Mouse (Mus musculus) heart, postnatal 36 days (tissue): ENCODE results near the gene Gm11555. TPM values are rescaled to one million over a fixed set of nuclear protein-coding genes. Genes with fewer than 3 reads are reported as not detected.
"Not testable (repeated sequence)": the region's sequence is repeated elsewhere in the genome, so short reads cannot be mapped to it uniquely, and the experiment has no call there.

Experiments
- DNase-seq, 2 experiments: peaks; one replicate each; pipeline ENCODE4 v3.0.0; 2021 to 2022
- intact Hi-C: fragments of 180-260 bp; cut with DNase I; formaldehyde crosslinking; loops from one replicate; pipeline ENCODE4 v1.15.1; 2025
- total RNA-seq, 2 experiments: library from RNA; stranded (reverse); gene quantifications; 2 replicates each; pipeline ENCODE4 v1.2.3; 2021

Gm11555 gene
- not detected for total RNA-seq

DNA sequence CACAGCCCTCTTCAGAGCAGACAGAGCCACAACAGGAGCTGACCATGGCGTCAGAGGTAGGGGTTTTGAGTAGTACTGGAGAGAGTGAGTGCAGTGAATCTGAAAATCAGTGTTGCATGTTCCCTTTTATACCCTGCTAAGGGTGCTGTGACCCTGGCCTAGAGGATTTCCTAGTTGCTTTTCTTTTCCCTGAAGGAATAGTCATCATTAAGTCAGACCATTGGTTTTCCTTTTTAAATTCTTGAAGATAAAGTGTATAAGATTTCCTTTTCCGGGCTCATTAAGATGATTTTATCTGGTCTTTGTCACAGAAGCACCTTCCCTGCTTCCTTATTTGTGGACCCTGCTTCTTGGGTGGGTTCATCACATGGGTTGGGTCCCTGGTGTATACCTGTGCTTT lies at the start of gene Gm11555:
Gene Gm11555 (minus strand): TSS at position 101 of the 400 bp plus-strand sequence.
- intact Hi-C loops, result no loop called here

DNA sequence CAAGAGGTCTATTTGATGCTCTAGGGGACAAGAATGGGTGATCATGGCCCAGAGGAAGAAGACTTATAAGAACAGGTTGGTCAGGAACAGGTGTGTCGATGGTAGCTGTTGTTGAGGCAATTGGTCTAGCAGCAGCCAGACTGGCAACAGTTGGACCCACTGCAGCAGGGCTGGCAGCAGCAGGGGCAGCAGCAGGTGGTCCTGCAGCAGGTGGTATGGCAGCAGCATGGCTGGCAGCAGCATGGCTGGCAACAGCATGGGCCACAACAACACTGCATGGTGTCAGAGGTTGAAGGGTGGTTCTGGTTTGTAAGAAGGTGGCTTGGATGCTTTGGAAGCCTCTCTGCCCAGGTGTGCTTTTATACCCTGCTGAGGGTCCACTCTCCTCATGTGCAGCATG lies 40.4 kb upstream of the Gm11555 start, which contains the start of gene Gm14190:
Gene Gm14190 (minus strand): TSS at position 278 of the 400 bp plus-strand sequence.
- intact Hi-C loops, result no loop called here
- no peak for DNase-seq

More for the DNA sequence above, at the start of gene Gm11555:
- DNase-seq, result no peak

DNA sequence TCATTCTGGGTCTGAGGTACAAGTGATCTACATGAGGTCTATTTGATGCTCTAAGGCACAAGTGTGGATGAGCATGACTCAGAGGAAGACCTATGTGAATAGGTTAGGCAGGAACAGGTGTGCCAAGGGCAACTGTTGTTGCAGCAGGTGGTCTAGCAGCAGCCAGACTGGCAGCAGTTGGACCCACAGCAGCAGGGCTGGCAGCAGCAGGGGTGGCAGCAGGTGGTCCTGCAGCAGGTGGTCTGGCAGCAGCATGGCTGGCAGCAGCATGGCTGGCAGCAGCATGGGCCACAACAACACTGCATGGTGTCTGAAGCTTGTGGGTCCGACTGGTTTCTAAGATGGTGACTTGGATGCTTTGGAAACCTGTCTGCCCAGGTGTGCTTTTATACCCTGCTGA lies 35.2 kb upstream of the Gm11555 start:
- intact Hi-C loops, DNase-seq: not testable (repeated sequence)

DNA sequence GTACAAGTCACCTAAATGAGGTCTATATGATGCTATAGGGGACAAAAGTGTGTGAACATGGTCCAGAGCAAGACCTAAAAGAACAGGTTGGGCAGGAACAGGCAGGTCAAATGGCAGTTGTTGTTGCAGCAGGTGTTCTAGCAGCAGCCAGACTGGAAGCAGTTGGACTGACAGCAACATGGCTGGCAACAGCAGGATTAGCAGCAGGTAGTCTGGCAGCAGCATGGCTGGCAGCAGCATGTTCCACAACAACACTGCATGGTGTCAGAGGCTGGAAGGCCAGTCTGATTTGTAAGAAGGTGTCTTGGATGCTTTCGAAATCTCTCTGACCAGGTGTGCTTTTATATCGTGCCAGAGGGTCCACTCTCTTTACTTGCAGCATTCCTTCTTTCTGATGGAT lies 33.4 kb upstream of the Gm11555 start:
- DNase-seq, result no peak

DNA sequence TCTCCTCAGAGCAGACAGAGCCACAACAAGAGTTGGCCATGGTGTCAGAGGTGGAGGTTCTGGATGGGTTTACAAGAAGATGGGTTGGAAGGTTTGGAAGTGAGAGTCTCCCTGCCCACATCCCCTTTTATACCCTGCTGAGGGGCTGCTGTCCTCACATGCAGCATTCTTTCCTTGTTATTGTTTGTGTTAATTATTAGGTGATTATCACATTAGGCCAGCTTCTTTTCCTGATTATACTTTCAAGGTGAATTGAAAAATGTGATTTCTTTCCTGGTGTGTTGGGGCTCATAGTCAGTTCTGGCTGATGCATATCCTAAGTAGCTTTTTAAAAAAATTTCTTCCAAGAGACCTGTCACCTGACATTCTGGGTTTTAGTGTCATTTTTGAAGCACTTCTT lies 15.8 kb upstream of the Gm11555 start, which contains the start of gene Krtap4-6:
Gene Krtap4-6 (minus strand): TSS at position 101 of the 400 bp plus-strand sequence.
- intact Hi-C loops, result no loop called here
- no peak for DNase-seq

More for the DNA sequence above, 33.4 kb upstream of the Gm11555 start:
- intact Hi-C loops, result no loop called here

DNA sequence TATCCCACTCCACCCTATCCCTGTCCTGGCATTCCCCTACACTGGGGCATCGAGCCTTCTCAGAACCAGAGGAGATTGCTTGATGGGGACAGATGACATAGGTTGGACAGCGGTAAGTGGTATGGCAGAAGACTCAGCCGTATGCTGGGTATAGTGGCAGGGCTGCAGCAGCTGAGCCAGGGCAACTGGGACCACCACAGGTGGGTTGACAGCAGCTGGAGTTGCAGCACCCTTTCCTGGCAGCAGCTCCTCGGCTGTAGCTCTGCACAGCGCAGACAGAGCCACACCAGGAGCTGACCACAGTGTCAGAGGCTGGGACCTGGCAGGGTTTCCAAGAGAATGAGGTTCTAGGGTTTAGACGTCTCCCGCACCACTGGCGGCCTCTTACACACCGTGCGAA lies 12.8 kb upstream of the Gm11555 start:
- intact Hi-C loops, result no loop called here
- DNase-seq, result no peak

DNA sequence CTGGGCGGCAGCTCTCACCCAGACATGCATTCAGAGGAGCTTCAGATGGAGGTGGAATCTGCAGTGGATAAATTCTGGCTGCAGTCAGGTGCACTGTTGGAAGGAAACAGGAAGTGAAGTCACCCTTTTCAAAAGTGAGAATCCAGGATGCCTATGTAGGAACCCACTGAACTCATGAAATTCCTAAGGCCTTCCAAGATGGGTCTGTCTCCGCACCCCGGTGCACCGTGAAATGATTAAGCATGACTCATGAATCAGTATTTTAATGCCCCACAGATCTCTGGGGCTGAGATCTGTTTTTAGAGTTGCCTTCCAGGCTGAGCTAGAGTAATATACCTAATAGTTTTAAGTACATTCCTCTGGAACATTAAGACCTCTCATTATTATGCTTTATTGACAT lies 9.2 kb upstream of the Gm11555 start:
- intact Hi-C loops, result no loop called here
- DNase-seq, result no peak

- DNase-seq, intact Hi-C loops: not testable (repeated sequence)
Observed at GRCm38 (mm10) chr11:99658467-99659010, 8.5 kb upstream of the Gm11555 start, which contains the start of gene Gm11563. Gene Gm11563 (minus strand): TSS chr11:99658960.

DNA sequence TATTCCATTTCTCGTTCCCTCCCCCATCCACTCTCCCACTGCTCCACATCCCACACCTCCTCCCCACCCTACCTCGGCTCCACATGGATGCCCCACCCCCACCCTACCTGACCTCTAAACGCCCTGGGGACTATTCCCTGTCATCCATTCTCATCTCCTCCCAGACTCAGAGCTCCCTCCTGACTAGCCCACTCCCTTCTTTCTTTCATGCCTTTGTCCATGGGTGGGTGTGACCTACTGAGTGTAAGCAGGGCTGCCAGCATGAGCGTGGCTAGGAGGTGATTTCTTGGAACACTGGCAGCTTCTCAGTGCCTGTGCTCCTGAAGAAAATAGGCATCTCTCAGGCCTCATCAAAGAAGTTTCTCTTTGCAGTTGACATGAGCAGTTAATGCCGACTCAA lies 7.0 kb upstream of the Gm11555 start:
- no peak for DNase-seq
- intact Hi-C loops, result no loop called here

DNA sequence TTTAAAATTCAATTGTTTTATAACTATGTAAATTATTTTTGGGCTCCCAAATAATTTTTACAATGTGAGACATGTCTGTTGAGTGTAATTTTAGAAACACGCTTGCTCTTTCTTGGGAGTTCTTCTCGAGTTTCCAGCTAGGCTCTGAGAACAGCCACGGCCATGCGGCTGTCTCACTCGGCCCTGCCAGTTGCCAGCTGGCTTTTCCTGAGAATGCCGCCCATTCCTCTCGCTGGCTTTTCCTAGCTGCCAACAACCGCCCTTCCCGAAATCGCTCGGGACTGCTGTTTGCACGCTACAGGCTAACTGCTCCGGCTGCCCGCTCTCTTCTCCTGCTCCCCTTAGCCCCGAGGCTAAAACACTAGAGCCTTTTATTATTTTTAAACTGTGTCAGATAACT lies 3.6 kb downstream of the Gm11555 start:
- intact Hi-C loops, result no loop called here
- DNase-seq, result no peak

GRCm38 (mm10) chr11:99644351-99644750 lies 5.7 kb downstream of the Gm11555 start:
- DNase-seq, result no peak
- intact Hi-C loops, result no loop called here

- DNase-seq, intact Hi-C loops: not testable (repeated sequence)
Observed at GRCm38 (mm10) chr11:99643635-99644139, 6.3 kb downstream of the Gm11555 start, which contains the start of gene Krtap4-7. Gene Krtap4-7 (minus strand): TSS chr11:99644089.

- intact Hi-C loops, result no loop called here
- DNase-seq, result no peak
Observed at GRCm38 (mm10) chr11:99640926-99641325, 9.1 kb downstream of the Gm11555 start.

- DNase-seq, result no peak
- intact Hi-C loops, result no loop called here
Observed at GRCm38 (mm10) chr11:99637086-99637485, 12.9 kb downstream of the Gm11555 start.

- intact Hi-C loops, result no loop called here
Observed at GRCm38 (mm10) chr11:99634653-99635134, 15.3 kb downstream of the Gm11555 start, which contains the start of gene Krtap4-2. Gene Krtap4-2 (minus strand): TSS chr11:99635084.

GRCm38 (mm10) chr11:99633293-99633692 lies 16.7 kb downstream of the Gm11555 start:
- intact Hi-C loops, result no loop called here
- DNase-seq, result no peak

More at GRCm38 (mm10) chr11:99634653-99635134, 15.3 kb downstream of the Gm11555 start, which contains the start of gene Krtap4-2:
- DNase-seq, result no peak

GRCm38 (mm10) chr11:99630890-99631289 lies 19.1 kb downstream of the Gm11555 start:
- intact Hi-C loops, result no loop called here

GRCm38 (mm10) chr11:99628138-99628537 lies 21.9 kb downstream of the Gm11555 start, which contains the start of gene Krtap4-1:
Gene Krtap4-1 (minus strand): TSS chr11:99628238.
- no peak for DNase-seq
- intact Hi-C loops, result no loop called here

More at GRCm38 (mm10) chr11:99630890-99631289, 19.1 kb downstream of the Gm11555 start:
- DNase-seq, result no peak

- no peak for DNase-seq
- intact Hi-C loops, result no loop called here
Observed at GRCm38 (mm10) chr11:99620335-99620734, 29.7 kb downstream of the Gm11555 start, which contains the start of gene Gm11562. Gene Gm11562 (minus strand): TSS chr11:99620435.

DNA sequence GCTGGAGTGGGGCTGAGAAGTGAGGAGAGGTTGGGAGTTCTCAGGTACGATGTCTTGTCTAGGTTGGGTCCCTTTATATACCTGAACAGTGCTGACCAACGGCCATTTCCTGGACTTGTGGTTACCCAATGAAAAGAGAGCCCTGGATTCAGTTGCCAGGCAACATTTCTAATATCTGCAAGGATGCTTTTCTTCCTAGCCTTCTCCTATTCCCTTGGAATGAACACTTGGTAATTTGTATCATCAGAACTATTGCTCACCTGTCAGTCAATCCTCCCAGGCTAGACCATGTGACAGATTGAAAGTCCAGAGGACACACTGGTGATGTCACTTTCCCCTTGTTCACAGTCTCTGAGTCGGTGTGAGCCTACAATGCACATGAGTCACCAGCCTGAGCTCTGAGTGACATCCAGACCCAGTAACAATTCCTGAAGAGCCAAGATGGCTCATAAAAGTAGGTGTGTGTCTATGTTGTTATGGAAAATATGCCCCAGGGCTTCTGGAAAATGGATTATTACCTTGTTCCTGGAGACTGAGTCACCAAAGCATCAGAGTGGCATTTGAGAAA lies 35.2 kb downstream of the Gm11555 start, which contains the start of gene Krtap2-4:
Gene Krtap2-4 (minus strand): TSS at position 51 of the 568 bp plus-strand sequence.
- no peak for DNase-seq
- intact Hi-C loops, result no loop called here

GRCm38 (mm10) chr11:99610089-99610488 lies 39.9 kb downstream of the Gm11555 start, which contains the start of gene Gm11937:
Gene Gm11937 (minus strand): TSS chr11:99610189.
- DNase-seq, intact Hi-C loops: not testable (repeated sequence)
